Mouse (Mus musculus): ENCODE measurements around the gene Babam2.
A peak's percentile ranks its signal among the peaks of the same experiment; 100 is the strongest.

The Babam2 gene

GRCm38 (mm10) chr5:31787622-31788021 lies 90.1 kb downstream of the Babam2 start:
- DNase-seq: peak; percentile 81

GRCm38 (mm10) chr5:31792338-31792737 lies 94.9 kb downstream of the Babam2 start:
- peak; percentile 88 for DNase-seq

- DNase-seq: peak; percentile 91
Measured at GRCm38 (mm10) chr5:31792863-31793262, 95.4 kb downstream of the Babam2 start.

GRCm38 (mm10) chr5:31795414-31795813 lies 97.9 kb downstream of the Babam2 start:
- DNase-seq: no peak

DNA sequence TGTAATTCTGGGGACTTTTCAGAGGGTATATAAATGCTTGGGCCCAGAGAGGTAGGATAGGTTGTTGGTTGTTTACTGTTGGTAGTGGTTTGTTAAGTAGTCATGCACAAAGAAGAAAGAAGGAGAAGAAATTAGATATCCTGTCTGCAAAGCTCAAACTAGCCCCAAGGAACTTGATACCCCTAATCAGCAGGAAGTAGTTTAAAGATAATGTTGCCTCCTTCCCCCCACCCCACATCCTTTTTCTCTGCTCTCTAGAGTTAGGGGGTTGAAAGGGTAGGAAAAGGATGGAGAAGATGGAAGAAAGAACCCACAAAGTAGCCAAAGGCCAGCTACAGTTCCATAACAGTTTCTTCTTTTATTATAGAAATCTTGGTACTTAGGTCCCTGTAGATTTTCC lies 99.5 kb downstream of the Babam2 start:
- DNase-seq: no peak

DNA sequence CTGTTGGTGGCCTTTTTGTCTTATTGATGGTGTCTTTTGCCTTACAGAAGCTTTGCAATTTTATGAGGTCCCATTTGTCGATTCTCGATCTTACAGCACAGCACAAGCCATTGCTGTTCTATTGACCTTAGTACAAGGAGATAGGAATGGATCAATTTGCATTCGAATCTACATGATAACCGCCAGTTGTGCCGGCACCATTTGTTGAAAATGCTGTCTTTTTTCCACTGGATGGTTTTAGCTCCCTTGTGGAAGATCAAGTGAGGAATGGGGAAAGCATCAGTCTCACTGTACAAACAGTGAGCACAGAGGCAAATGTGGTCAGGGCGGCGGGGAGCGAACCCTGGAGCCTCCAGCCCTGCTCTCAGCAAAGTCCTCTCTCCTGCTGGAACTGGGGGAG lies 106.7 kb downstream of the Babam2 start:
- peak; percentile 61 for DNase-seq

DNA sequence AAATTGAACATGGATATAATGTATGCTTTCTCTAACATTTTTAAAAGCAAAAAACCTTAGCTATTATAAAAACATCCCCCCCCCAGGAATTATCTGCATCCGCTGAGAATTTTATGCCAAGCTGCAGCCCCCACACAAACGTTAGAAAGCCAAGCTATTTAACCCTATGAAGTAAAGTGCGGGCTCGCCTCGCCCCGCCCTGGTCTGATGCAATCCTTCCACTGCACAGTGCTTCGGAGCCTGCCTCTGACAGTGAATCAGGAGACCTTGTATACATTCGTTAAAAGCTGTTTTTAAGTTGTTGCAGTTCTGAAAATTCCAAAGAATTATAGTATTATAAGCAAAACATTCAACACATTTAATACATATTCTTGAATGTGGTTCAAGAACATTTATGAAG lies 107.3 kb downstream of the Babam2 start:
- peak; percentile 53 for DNase-seq

GRCm38 (mm10) chr5:31807312-31807711 lies 109.8 kb downstream of the Babam2 start:
- DNase-seq: no peak

DNA sequence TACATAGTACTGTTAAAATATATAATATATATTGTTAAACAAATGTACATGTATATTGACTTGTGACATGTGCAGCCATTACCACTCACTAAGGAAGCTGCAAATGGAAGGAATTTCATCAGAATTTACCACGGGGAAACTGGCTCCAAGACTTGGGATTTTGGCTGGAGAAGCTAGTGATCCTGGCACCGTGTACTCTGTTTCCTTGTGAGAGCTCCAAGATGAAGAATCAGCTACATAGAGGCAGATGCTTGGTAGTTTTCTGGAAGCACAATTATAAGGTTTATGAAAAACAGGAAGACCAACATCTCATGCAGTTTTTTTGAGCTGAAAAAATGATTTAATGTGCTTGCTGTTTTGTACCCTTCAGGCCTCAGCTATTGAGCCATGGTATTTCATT lies 110.8 kb downstream of the Babam2 start:
- DNase-seq: peak; percentile 89

DNA sequence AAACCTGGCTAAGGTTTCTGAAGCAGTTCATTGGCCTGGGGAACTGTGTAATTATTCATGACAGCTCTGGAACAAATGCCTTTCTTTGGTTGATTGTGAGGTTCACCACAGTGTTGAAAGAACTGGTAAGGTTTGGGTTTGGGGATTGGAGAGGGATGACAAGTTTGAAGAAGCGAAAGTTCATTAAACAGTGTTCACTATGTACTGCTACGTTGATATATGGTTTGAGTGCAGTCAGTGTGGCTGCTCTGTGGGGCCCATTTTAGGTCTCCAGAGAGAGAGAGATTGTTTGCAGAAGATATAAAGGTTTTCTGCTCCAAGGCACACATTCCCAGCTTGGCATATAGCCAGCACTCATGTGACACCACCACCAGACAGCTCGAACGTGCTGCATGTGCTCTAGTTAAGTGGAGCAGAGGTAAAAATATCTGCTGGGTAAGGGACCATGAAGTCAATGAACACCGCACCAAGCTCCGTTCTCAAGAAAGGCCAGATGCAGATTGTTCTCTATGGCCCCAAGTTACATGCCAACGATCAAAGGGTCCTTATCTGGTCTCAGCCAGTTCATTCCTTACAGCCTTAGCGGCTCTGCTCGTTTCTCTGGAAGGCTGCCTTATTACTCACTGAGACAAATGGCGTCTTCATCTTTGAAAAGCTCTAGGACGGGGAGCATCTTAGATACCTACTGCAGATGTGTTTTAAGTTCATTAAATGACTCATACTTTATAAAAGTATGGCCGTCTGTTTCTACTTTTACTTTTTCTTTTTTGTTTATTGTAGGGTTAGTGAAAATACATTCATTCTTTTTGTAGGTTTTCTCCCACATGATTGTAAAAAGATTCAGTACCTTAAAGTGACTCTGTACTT lies 113.5 kb downstream of the Babam2 start:
- peak; percentile 89 for DNase-seq

DNA sequence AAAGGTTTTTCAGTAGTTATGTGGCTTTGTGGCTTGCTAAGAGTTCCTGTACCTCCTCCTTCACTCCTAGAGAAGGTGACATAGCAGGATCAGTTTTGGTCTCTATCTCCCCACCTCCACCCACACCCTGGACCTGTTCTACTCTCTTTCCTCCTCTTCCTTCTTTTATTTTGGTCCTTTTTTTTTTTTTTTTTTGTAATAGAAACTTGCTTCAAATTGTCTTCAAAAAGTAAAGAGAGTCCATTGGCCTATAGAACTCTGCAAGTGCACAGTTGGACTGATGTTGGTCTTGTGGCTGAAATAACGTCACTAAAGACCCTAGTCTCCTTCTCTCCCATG lies 114.1 kb downstream of the Babam2 start:
- no peak for DNase-seq

- peak; percentile 56 for DNase-seq
Measured at GRCm38 (mm10) chr5:31813156-31813675, 115.7 kb downstream of the Babam2 start.

- no peak for DNase-seq
Measured at GRCm38 (mm10) chr5:31814068-31814467, 116.6 kb downstream of the Babam2 start.

DNA sequence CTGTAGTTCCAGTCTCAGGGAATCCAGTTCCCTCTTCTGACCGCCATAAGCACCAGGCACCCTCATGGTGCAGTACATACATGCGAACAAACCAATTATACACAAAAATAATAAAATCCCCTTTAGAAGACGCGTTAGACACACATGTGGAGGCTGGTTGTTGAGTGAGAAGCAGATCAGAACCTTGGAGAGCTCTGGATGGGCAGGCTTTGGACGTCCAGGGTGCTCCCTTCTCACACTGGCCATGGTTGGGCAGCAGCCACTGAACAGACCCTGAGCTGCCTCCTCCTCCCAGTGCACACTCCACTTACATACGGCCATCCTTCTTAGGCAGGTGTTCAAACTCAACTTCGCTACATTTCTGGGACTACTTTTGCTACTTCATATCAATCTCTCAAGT lies 117.6 kb downstream of the Babam2 start:
- no peak for DNase-seq

- DNase-seq: no peak
Measured at GRCm38 (mm10) chr5:31816082-31816481, 118.6 kb downstream of the Babam2 start.

GRCm38 (mm10) chr5:31820801-31821200 lies 123.3 kb downstream of the Babam2 start:
- peak; percentile 61 for DNase-seq

- DNase-seq: no peak
Measured at GRCm38 (mm10) chr5:31821204-31821603, 123.7 kb downstream of the Babam2 start.

DNA sequence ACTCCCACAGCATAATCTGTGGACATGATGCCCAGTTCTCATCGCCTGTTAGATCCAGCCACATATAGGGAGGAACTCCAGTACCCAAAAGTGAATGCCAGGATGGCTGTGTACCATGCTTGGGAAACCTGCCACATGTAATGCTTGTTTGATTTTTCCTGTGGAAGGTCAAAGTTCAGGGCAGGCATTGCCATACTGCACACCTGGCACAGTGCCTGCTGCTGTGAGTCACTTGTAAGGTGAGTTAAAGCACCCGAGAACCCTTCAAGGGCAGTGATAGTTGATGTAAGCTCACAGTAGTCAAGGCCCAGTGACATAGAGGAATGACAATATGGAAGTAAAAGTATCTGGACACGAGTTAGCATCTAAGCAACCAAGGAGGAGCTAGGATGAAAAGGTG lies 126.2 kb downstream of the Babam2 start:
- no peak for DNase-seq

GRCm38 (mm10) chr5:31824126-31824525 lies 126.6 kb downstream of the Babam2 start:
- peak; percentile 77 for DNase-seq

DNA sequence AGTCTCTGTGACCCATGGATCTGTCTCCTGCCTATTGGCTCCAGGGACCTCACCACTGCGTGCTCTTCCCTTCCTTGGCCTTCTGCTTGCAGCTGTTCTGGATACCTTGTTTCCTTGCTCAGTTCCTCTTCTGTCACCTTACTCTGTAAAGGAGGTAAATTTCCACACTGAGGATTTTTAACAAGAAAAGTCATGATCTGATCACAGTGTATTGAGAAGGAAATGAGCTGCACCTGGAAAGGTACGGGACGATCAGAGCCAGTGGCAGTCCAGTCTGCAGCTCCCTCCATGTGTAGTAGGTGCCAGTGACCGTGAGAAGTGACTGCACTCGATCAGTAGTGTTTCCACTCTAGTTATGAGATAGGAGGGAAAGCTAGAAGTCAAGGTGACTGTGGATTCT lies 129.8 kb downstream of the Babam2 start:
- peak; percentile 51 for DNase-seq

DNA sequence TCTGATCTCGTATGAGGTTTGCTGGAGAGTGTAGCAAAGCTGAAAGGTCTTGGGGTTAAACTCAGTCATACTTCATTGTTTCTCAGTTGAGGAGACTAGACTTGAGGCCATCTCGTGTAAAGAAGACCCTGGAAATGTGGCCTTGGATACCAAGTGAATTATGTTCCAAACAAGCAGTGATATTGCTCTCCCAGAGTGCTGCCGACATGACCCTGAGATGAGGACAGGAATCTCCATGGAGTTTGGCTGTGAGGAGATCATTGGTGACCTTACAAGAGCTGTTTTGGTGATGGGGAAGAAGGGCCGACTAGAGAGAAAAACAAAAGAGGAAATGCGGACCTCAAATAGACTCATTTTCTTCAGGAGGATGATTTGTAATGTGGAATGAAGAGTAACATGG lies 130.4 kb downstream of the Babam2 start:
- peak; percentile 61 for DNase-seq

- DNase-seq: no peak
Measured at GRCm38 (mm10) chr5:31828747-31829146, 131.3 kb downstream of the Babam2 start.

DNA sequence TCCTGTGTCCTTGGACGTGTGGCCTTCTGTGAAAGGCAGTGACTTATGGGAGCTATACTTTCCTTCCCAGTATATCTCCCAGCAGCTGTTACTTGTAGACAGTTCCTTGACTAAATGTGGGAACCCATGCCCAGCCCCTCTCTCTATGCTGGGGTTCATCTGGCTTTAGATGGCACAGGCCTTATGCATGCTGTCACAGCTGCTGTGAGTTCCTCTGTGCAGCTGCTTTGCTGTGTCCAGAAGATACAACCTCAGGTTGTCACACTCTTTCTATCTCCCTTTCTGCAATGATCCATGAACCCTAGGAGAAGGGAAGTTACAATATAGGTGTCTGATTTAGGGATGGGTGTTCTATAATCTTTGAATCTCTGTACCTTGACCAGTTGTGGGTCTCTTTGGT lies 132.1 kb downstream of the Babam2 start:
- DNase-seq: no peak

DNA sequence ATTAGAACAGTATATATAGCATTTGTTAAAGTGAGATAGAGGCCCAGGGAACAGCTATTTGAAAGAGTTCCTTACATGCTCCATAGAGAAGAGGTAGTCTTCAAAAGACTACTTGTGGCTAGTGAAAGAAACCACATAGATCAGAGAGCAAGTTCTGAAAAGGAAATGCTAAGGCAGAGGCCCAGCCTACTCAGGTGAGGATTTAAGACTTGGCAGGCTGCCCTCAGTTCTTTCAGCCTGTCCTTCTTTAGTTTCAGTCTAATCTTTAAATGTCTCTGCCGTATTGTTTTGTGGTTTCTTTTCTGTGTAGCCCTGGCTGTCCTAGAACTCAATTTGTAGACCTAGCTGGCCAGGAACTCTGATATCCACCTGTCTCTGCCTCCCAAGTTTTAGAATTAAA lies 134.1 kb downstream of the Babam2 start:
- peak; percentile 40 for DNase-seq

DNA sequence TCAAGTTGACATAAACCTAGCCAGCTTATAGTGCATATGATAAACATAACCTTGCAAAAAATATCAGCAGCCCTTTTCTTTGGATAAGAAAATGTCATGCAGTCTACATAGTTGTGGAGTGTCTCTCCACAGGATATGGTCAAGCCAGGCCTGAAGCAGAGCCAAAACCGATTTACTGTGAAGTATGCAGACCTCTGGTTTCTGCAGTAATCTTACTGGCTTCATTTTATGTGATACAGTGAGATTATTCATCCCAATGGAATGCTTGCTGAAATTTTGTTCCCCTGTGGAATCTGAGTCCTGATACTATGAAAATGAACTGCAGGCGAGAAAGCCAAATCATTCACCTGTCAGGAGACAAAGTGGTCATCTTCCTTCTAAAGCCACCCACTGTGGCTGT lies 138.2 kb downstream of the Babam2 start:
- peak; percentile 69 for DNase-seq
